ENCODE assay signal across 9 mouse cellular contexts in the genomic region with DNA sequence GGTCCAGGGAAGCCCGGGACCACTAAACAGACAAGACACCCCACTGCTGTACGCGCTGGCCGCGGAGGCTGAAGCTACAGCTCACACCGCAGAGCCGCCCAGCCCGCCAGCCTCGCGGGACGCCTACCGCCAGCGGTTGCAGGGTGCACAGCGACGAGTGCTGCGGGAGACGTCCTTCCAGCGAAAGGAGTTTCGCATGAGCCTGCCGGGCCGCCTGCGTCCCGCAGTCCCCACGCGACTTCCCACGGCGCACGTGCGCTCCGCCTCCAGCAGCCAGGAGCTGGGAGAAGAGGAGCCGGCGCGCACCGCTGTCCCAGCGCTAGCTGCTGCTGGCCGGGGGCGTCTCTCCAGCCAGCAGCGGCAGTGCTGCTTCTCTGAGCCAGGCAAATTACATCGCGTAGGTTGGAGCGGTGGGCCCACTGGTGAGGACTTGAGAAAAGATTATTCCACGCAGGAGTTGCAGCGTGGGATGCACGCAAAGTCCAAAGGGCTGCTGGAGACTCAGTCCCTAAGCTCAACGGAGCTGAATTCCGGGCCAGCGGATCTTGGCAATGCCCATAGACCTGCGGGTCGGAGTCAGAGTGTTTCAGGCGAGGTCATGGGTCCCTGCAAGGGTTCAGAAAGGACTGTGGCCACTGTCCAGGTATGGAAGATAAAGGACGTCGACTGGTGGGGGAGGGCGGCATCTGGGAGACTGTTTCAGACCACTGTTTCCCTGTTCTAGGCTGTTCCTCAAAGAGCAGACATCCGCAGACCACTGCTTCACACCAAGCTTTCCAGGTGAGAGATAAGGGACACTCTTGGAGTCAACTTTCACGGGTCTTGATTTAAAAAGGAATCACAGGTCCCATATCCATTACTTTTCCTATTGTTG. TPM values are rescaled to one million over a fixed set of nuclear protein-coding genes. Genes with fewer than 3 reads are reported as not detected.
DNase-seq lines count a peak whose midpoint lies in the region; ATAC-seq and TF ChIP-seq lines count a peak whose summit lies in the region.
"Had no signal": no experiment of that assay in that cellular context is flagged by ENCODE, and none has a peak within 500 bp of the region (broad histone marks: within the 10 kb centered on the region; RNA-seq: fewer than 3 reads in every experiment).

No protein-coding gene starts in this region.

- intact Hi-C loops in heart, postnatal 25 days (cut with DNase I) = no loop called here
- intact Hi-C loops in left cerebral cortex, postnatal 36 days (cut with DNase I) = no loop called here

- no peak for ATAC-seq in forebrain, postnatal 0 days
- ATAC-seq in neural tube, embryonic 13.5 days (ENCODE audit: low read depth) = peak; percentile 6; the same call in 1 of the 2 replicates

- 6% methylated on average over 55 of the region's 55 CpGs for WGBS in heart, embryonic 10.5 days
- 8% methylated on average over 52 of the region's 55 CpGs for WGBS in forebrain, postnatal 0 days
- WGBS in neural tube, embryonic 13.5 days = 8% methylated on average over 55 of the region's 55 CpGs

- H3K4me3 ChIP-seq in heart, embryonic 10.5 days = peak overlapping the region; percentile 65
- H3K4me3 ChIP-seq in forebrain, postnatal 0 days (ENCODE audit: low read depth, low read length) = peak overlapping the region; percentile 32
- peak overlapping the region; percentile 43 for H3K4me3 ChIP-seq in neural tube, embryonic 13.5 days

- H3K27me3 ChIP-seq in heart, embryonic 10.5 days (ENCODE audit: insufficient read depth, poor library complexity, severe bottlenecking) = peaks cover 92% of the 10 kb centered on the region
- H3K27me3 ChIP-seq in forebrain, postnatal 0 days (ENCODE audit: insufficient read depth, low read length) = peaks cover 31% of the 10 kb centered on the region
- peaks cover 96% of the 10 kb centered on the region for H3K27me3 ChIP-seq in neural tube, embryonic 13.5 days

- DNase-seq in heart, embryonic 10.5 days (ENCODE audit: low spot score) = no peak
- no peak for DNase-seq in heart, postnatal 25 days (ENCODE audit: low spot score)
- DNase-seq in adrenal gland, postnatal 25 days = peak; percentile 35
- DNase-seq in forebrain, postnatal 0 days = peak; percentile 43
- DNase-seq in left cerebral cortex, postnatal 36 days (ENCODE audit: low spot score in 2 of 2) = peak; percentile 74 to 82
- DNase-seq in ovary, adult 18-20 months (ENCODE audit: low spot score) = no peak
- DNase-seq in thymus, postnatal 10 days (ENCODE audit: low spot score in 2 of 2) = no peak

- peaks cover 29% of the 10 kb centered on the region for H3K4me1 ChIP-seq in heart, embryonic 10.5 days
- peaks cover 3% of the 10 kb centered on the region; the same call in 1 of the 2 replicates for H3K4me1 ChIP-seq in forebrain, postnatal 0 days (ENCODE audit: insufficient read depth)
- H3K4me1 ChIP-seq in neural tube, embryonic 13.5 days (replicated peaks) = peaks cover 16% of the 10 kb centered on the region

- no peaks in the 10 kb centered on the region for H3K9me3 ChIP-seq in heart, embryonic 10.5 days
- H3K9me3 ChIP-seq in forebrain, postnatal 0 days (ENCODE audit: low read length) = no peaks in the 10 kb centered on the region
- H3K9me3 ChIP-seq in neural tube, embryonic 13.5 days = 0 out of 2 replicates have a peak, but pooled peaks cover 4% of the 10 kb centered on the region

- TF ChIP-seq CTCF in forebrain, postnatal 0 days (IDR thresholded peaks at IDR 0.05; ENCODE audit: low read depth) = no peak

- H3K4me2 ChIP-seq in forebrain, postnatal 0 days (ENCODE audit: low read depth) = peak overlapping the region; percentile 68
- H3K4me2 ChIP-seq in neural tube, embryonic 13.5 days = peak overlapping the region; percentile 80

- peak overlapping the region; percentile 49 for H3K27ac ChIP-seq in heart, embryonic 10.5 days
- H3K27ac ChIP-seq in forebrain, postnatal 0 days (ENCODE audit: low read depth, low read length) = no peak overlapping the region
- H3K27ac ChIP-seq in neural tube, embryonic 13.5 days (replicated peaks) = no peak overlapping the region

- H3K9ac ChIP-seq in forebrain, postnatal 0 days = peak overlapping the region; percentile 33; the same call in 1 of the 2 replicates
- peak overlapping the region; percentile 55 for H3K9ac ChIP-seq in neural tube, embryonic 13.5 days

- H3K36me3 ChIP-seq in heart, embryonic 10.5 days = 0 out of 2 replicates have a peak, but pooled peaks cover 2% of the 10 kb centered on the region
- no peaks in the 10 kb centered on the region for H3K36me3 ChIP-seq in forebrain, postnatal 0 days (ENCODE audit: insufficient read depth)
- no peaks in the 10 kb centered on the region for H3K36me3 ChIP-seq in neural tube, embryonic 13.5 days

RNA-seq across cellular contexts. Expression of a gene that starts 6.5 kb away (rescaled TPM):
- not detected in 2 replicates for polyA plus RNA-seq in heart, embryonic 10.5 days (2016; fragmentation: Nextera tagmentation; extraction: Ambion mirVana)
- total RNA-seq in heart, postnatal 25 days (2021) = not detected
- total RNA-seq in adrenal gland, postnatal 25 days (2021) = not detected in 2 replicates
- total RNA-seq in forebrain, postnatal 0 days (2014; rRNA removed) = 1.7 TPM in 1 of 2 replicates, not detected in the other
- polyA plus RNA-seq in forebrain, postnatal 0 days (2015; fragmentation: Nextera tagmentation; extraction: Ambion mirVana) = not detected in 2 replicates
- not detected for total RNA-seq in left cerebral cortex, postnatal 36 days (2021)
- not detected in 2 replicates for polyA plus RNA-seq in neural tube, embryonic 13.5 days (2015; fragmentation: Nextera tagmentation; extraction: Ambion mirVana)
- polyA plus RNA-seq: spleen, adult 2 months had no signal

RNA-seq across cellular contexts. Expression of a gene that starts 6.8 kb away (rescaled TPM):
- polyA plus RNA-seq in heart, embryonic 10.5 days (2016; fragmentation: Nextera tagmentation; extraction: Ambion mirVana) = 2.3 and 2.5 TPM in 2 replicates
- total RNA-seq in heart, postnatal 25 days (2021) = under 1 TPM; 0.49 to 0.59 TPM
- total RNA-seq in adrenal gland, postnatal 25 days (2021) = 3.4 and 4.6 TPM in 2 replicates
- 3.0 and 4.9 TPM in 2 replicates for total RNA-seq in forebrain, postnatal 0 days (2014; rRNA removed)
- 2.0 TPM in 2 replicates for polyA plus RNA-seq in forebrain, postnatal 0 days (2015; fragmentation: Nextera tagmentation; extraction: Ambion mirVana)
- total RNA-seq in left cerebral cortex, postnatal 36 days (2021) = 1 to 10 TPM; 5.3 to 5.5 TPM
- polyA plus RNA-seq in neural tube, embryonic 13.5 days (2015; fragmentation: Nextera tagmentation; extraction: Ambion mirVana) = 1.9 and 3.5 TPM in 2 replicates

RNA-seq across cellular contexts. Expression of a gene that starts 6.9 kb away (rescaled TPM):
- polyA plus RNA-seq in heart, embryonic 10.5 days (2016; fragmentation: Nextera tagmentation; extraction: Ambion mirVana) = 0.10 and 0.16 TPM in 2 replicates
- not detected for total RNA-seq in heart, postnatal 25 days (2021)
- total RNA-seq in adrenal gland, postnatal 25 days (2021) = 0.30 TPM in 1 of 2 replicates, not detected in the other
- total RNA-seq in forebrain, postnatal 0 days (2014; rRNA removed) = not detected in 2 replicates
- polyA plus RNA-seq in forebrain, postnatal 0 days (2015; fragmentation: Nextera tagmentation; extraction: Ambion mirVana) = not detected in 2 replicates
- total RNA-seq in left cerebral cortex, postnatal 36 days (2021) = under 1 TPM; 0.22 to 0.34 TPM
- not detected in 2 replicates for polyA plus RNA-seq in neural tube, embryonic 13.5 days (2015; fragmentation: Nextera tagmentation; extraction: Ambion mirVana)

RNA-seq across cellular contexts. Expression of a gene that starts 16.2 kb away (rescaled TPM):
- not detected in 2 replicates for polyA plus RNA-seq in heart, embryonic 10.5 days (2016; fragmentation: Nextera tagmentation; extraction: Ambion mirVana)
- total RNA-seq in heart, postnatal 25 days (2021) = not detected
- total RNA-seq in adrenal gland, postnatal 25 days (2021) = not detected in 2 replicates
- total RNA-seq in forebrain, postnatal 0 days (2014; rRNA removed) = not detected in 2 replicates
- 0.15 and 0.28 TPM in 2 replicates for polyA plus RNA-seq in forebrain, postnatal 0 days (2015; fragmentation: Nextera tagmentation; extraction: Ambion mirVana)
- 1 to 10 TPM; 2.6 to 3.4 TPM for total RNA-seq in left cerebral cortex, postnatal 36 days (2021)
- not detected in 2 replicates for polyA plus RNA-seq in neural tube, embryonic 13.5 days (2015; fragmentation: Nextera tagmentation; extraction: Ambion mirVana)
- polyA plus RNA-seq: spleen, adult 2 months had no signal

RNA-seq across cellular contexts. Expression of a gene that starts 16.3 kb away (rescaled TPM):
- 0.32 and 0.38 TPM in 2 replicates for polyA plus RNA-seq in heart, embryonic 10.5 days (2016; fragmentation: Nextera tagmentation; extraction: Ambion mirVana)
- total RNA-seq in heart, postnatal 25 days (2021) = under 1 TPM; 0.08 to 0.17 TPM
- total RNA-seq in adrenal gland, postnatal 25 days (2021) = 0.30 and 0.33 TPM in 2 replicates
- 13.2 and 13.5 TPM in 2 replicates for total RNA-seq in forebrain, postnatal 0 days (2014; rRNA removed)
- polyA plus RNA-seq in forebrain, postnatal 0 days (2015; fragmentation: Nextera tagmentation; extraction: Ambion mirVana) = 5.0 and 7.9 TPM in 2 replicates
- 10 to 100 TPM; 59.1 to 81.6 TPM for total RNA-seq in left cerebral cortex, postnatal 36 days (2021)
- 0.21 and 0.27 TPM in 2 replicates for polyA plus RNA-seq in neural tube, embryonic 13.5 days (2015; fragmentation: Nextera tagmentation; extraction: Ambion mirVana)

Comparison
In these comparisons a context has a peak if more than half of its experiments do, and no peak if none do; other contexts are left out.
1. DNase-seq: peak in adrenal gland, postnatal 25 days (single experiment), forebrain, postnatal 0 days (single experiment) and left cerebral cortex, postnatal 36 days (2 of 2); none in heart, embryonic 10.5 days (single experiment), heart, postnatal 25 days (single experiment), ovary, adult 18-20 months (single experiment) and thymus, postnatal 10 days (0 of 2).
2. Peak in every context shown above with its lines, with median percentiles within 50 percentile points of each other: H3K4me3 ChIP-seq.